Mouse (Mus musculus): ENCODE results near the gene Micu1.

Gene Micu1

GRCm38 (mm10) chr10:59907080-59907609, 204.9 kb downstream of the Micu1 start:
- DNase-seq (ENCODE audit: low spot score): no peak

- no peak for DNase-seq (ENCODE audit: low spot score)
Observed at GRCm38 (mm10) chr10:59907695-59908299, 205.5 kb downstream of the Micu1 start.

- no peak for DNase-seq (ENCODE audit: low spot score)
Observed at GRCm38 (mm10) chr10:59908776-59909315, 206.6 kb downstream of the Micu1 start.

- DNase-seq (ENCODE audit: low spot score): peak; percentile 69
Observed at GRCm38 (mm10) chr10:59909357-59909847, 207.1 kb downstream of the Micu1 start.

- no peak for DNase-seq (ENCODE audit: low spot score)
Observed at GRCm38 (mm10) chr10:59911091-59911490, 208.8 kb downstream of the Micu1 start.

GRCm38 (mm10) chr10:59911561-59912198, 209.4 kb downstream of the Micu1 start:
- DNase-seq (ENCODE audit: low spot score): peak; percentile 78

Data from embryo, embryonic 10.5 days (tissue).